Mouse (Mus musculus) WW6 (cell line): ENCODE measurements around the gene Rab7.
"Not testable (repeated sequence)": the region's sequence is repeated elsewhere in the genome, so short reads cannot be mapped to it uniquely, and the experiment has no call there.

ENCODE experiments used
- DNase-seq: peaks from one replicate; pipeline ENCODE4 v3.0.0-alpha.2; 2013; ENCODE audit warnings: low read depth, low spot score

Gene Rab7

DNA sequence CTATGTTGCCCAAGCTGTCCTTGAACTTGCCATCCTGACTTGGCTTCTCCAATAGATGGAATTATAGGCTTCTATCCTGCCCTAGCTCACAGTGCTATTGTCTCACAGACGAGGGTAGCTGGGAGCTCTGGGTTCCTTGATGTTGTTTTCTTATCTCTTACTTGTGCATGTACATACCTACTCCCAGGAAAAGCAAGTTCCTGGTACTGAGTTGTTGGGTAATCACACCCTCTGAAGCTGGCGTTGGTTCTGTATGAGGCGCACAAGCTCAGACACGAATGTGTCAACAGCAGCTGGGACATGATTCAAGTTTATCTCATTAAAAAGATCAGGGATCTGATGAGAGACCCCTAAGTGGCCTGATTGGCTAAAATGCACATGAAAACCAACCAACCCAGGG, 41.6 kb downstream of the Rab7 start:
- no peak for DNase-seq

DNA sequence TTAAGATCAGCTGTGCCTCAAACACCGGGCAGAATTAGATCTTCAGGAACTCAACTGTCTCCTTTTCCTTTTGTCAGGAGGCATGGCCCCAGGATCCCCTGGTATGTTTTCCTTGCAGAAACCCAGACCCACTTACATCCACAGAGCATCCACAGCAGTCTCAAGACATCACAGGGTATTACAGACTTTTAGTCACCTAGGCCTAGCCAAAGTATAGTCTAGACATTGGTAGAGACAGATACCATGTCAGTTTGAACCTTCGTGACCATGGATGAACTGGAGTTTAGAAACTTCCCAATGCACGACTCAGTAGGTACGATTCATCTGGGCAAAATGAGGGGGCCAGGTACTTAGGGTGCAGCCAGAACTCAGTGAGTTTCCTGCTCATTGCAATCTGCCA, 46.7 kb downstream of the Rab7 start:
- DNase-seq, result no peak

DNA sequence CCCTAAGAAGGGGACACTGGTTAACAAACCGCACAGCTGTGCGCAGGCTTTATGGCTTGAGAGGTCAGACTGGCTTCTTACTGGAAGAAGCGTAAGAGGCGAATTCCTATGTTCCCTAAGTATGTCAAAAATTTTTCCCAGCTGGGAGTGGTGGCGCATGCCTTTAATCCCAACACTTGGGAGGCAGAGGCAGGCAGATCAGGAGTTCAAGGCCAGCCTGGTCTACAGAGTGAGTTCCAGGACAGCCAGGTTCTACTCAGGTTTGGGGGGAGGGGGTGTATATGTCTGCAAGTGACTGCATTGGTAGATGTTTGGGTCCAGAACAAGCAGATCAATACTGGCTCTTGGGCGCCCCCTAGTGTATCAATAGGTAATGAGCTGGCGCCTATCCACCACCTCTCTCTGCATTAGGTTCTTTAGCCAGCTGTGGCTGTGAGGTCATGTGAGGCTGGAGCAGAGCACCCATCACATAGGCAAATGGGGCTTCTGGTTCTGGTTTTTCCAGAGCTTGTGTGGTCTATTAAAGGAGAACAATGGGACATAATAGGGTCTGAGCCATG, 47.3 kb downstream of the Rab7 start:
- peak; percentile 53 for DNase-seq

- DNase-seq, result no peak
Measured at GRCm38 (mm10) chr6:87996606-87997005, 48.5 kb downstream of the Rab7 start.

DNA sequence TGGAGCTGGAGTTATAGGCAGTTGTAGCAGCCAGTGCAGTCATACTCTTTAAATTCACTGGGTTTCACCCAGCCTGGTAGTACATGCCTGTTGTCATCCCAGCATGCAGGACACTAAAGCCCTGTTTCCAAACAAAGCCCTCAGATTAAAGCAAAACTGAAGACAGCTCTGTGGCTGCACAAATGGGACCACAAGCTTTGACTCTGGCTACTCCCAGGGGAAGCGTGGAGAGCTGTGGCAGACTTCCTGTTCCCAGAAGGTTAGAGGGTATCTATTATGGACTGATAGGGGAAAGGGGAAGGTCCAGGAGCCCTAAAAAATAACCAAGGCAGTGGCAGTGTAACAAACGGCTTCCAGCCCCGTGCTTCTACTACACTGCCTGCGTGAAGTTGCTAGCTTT, 49.6 kb downstream of the Rab7 start:
- DNase-seq, result no peak

- peak; percentile 47 for DNase-seq
Measured at GRCm38 (mm10) chr6:87993790-87994571, 51.1 kb downstream of the Rab7 start.

DNA sequence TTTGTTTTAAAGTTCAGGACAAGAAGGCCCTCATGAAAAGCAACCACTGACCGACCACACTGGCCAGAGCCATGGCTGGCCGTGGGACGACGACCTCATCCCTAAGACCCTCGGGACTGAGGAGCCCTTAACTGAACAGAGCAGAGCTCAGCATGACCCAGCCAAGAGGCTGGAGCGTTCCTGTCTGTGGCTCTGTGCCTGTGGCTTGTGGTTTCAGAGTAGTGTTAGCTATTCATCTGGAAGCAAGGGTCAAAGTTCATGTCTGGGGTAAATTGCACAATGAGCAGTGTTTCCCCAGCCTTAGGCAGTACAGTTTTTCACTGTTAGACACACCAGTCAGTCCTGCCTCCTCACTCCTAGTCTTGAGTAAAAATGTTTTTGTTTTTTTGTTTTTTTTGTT, 52.3 kb downstream of the Rab7 start:
- DNase-seq, result no peak

- DNase-seq, result no peak
Measured at GRCm38 (mm10) chr6:87991886-87992285, 53.2 kb downstream of the Rab7 start.

GRCm38 (mm10) chr6:87991216-87991615, 53.9 kb downstream of the Rab7 start:
- no peak for DNase-seq

GRCm38 (mm10) chr6:87982506-87982905, 62.6 kb downstream of the Rab7 start:
- no peak for DNase-seq

- DNase-seq, result peak; percentile 61
Measured at GRCm38 (mm10) chr6:87981547-87982256, 63.4 kb downstream of the Rab7 start, which contains the start of gene H1fx. Gene H1fx, minus strand, starts transcription at chr6:87981637.

GRCm38 (mm10) chr6:87981030-87981485, 64.0 kb downstream of the Rab7 start:
- no peak for DNase-seq

GRCm38 (mm10) chr6:87980374-87981029, 64.6 kb downstream of the Rab7 start:
- DNase-seq, result peak; percentile 71

GRCm38 (mm10) chr6:87979728-87980127, 65.3 kb downstream of the Rab7 start:
- DNase-seq, result no peak

GRCm38 (mm10) chr6:87970041-87970440, 75.0 kb downstream of the Rab7 start:
- DNase-seq, result no peak

DNA sequence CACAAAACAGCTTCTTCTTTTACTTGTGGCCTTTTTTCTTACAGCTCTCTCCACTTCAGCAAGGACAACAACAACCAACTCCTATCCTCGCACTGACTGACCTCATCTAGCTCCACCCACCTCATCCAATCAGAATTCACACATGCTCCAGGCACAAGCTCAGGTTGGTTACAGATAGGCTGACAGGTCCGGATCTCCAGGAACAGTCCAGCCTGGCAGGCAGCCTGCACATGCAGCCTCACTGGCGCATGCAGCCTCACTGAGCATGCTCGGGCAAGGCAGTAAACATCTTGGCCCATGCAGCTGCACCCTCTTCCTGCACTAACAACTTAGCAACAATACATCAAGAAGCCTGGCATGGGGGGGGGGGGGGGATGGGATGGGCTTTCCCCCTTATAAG, 82.6 kb downstream of the Rab7 start:
- DNase-seq, result not testable (repeated sequence)
